8 mouse cellular contexts compared by ENCODE assay signal in genomic region chr4:145517391-145517790, GRCm38 (mm10). TPM values are rescaled to one million over a fixed set of nuclear protein-coding genes. Genes with fewer than 3 reads are reported as not detected.
DNase-seq lines count a peak whose midpoint lies in the region; TF ChIP-seq lines count a peak whose summit lies in the region.
"Not testable (repeated sequence)": the region's sequence is repeated elsewhere in the genome, so short reads cannot be mapped to it uniquely, and the experiment has no call there.
"Had no signal": no experiment of that assay in that cellular context is flagged by ENCODE, and none has a peak within 500 bp of the region (broad histone marks: within the 10 kb centered on the region; RNA-seq: fewer than 3 reads in every experiment).

No protein-coding gene starts in this region.

- DNase-seq in ES-CJ7 (ENCODE audit: low read depth, low spot score) = peak; percentile 71
- peak; percentile 39 for DNase-seq in ES-E14 (ENCODE audit: low read depth, low spot score)
- peak; percentile 80 for DNase-seq in R1 (ENCODE audit: low read depth, low spot score)
- peak; percentile 64 for DNase-seq in ZHBTc4 (ENCODE audit: low read depth, low spot score)

- TF ChIP-seq POLR2A in ES-Bruce4 (IDR thresholded peaks at IDR 0.05; ENCODE audit: insufficient read depth, low read length) = not testable (repeated sequence)

- peak overlapping the region; percentile 77 for H3K27ac ChIP-seq in ES-Bruce4 (ENCODE audit: insufficient read depth, low read length)
- H3K27ac ChIP-seq in ES-E14 (ENCODE audit: insufficient read depth, low read depth, low read length, poor library complexity, severe bottlenecking) = not testable (repeated sequence)

- 0 out of 2 replicates have a peak overlapping the region, but pooled peaks have one; percentile 27 for H3K4me3 ChIP-seq in E14TG2a.4 (replicated peaks; ENCODE audit: low read length)
- H3K4me3 ChIP-seq in ES-Bruce4 (ENCODE audit: low read depth, low read length); ES-E14 (ENCODE audit: insufficient read depth in 1 of 2, low read depth in 1 of 2, low read length in 2 of 2, poor library complexity in 1 of 2, severe bottlenecking in 1 of 2): not testable (repeated sequence)

- in situ Hi-C loops in ES-E14 (cut with MboI; ENCODE audit: low sequenced_read_pairs in 2 of 2, unreplicated experiment in 2 of 2) = not testable (repeated sequence)

- not testable (repeated sequence) for TF ChIP-seq EP300 in ES-Bruce4 (IDR thresholded peaks at IDR 0.05; ENCODE audit: insufficient read depth, low read depth, low read length)

- not testable (repeated sequence) for H3K9ac ChIP-seq in ES-Bruce4 (ENCODE audit: low read depth, poor library complexity, severe bottlenecking); ES-E14 (ENCODE audit: insufficient read depth, low read depth, low read length, poor library complexity, severe bottlenecking)

- TF ChIP-seq CTCF in E14TG2a.4 (conservative IDR thresholded peaks at IDR 0.05; ENCODE audit: low read length); ES-Bruce4 (IDR thresholded peaks at IDR 0.05; ENCODE audit: low read depth, low read length): not testable (repeated sequence)

- H3K4me1 ChIP-seq in E14TG2a.4 (replicated peaks; ENCODE audit: low read depth, low read length) = peaks cover 21% of the 10 kb centered on the region
- H3K4me1 ChIP-seq in ES-Bruce4 (ENCODE audit: control insufficient read depth, insufficient read depth, low read length); ES-E14 (ENCODE audit: control insufficient read depth in 2 of 2, insufficient read depth in 2 of 2, low read length in 2 of 2, poor library complexity in 1 of 2): not testable (repeated sequence)

- H3K27me3 ChIP-seq in E14TG2a.4 (ENCODE audit: insufficient read depth, low read length); ES-Bruce4 (ENCODE audit: control insufficient read depth, insufficient read depth, low read length, poor library complexity, severe bottlenecking): not testable (repeated sequence)

- H3K36me3 ChIP-seq in E14TG2a.4 (ENCODE audit: insufficient read depth, low read length) = peaks cover 11% of the 10 kb centered on the region
- not testable (repeated sequence) for H3K36me3 ChIP-seq in ES-Bruce4 (ENCODE audit: control insufficient read depth, insufficient read depth, low read length, poor library complexity, severe bottlenecking); ES-E14 (ENCODE audit: control insufficient read depth, insufficient read depth, low read length, poor library complexity, severe bottlenecking)

- peaks cover 10% of the 10 kb centered on the region for H3K9me3 ChIP-seq in E14TG2a.4 (ENCODE audit: low read length)
- H3K9me3 ChIP-seq in ES-Bruce4 (replicated peaks; ENCODE audit: control insufficient read depth, insufficient read depth, low read length, poor library complexity, severe bottlenecking); ES-E14 (ENCODE audit: control insufficient read depth, insufficient read depth, low read depth, low read length): not testable (repeated sequence)

RNA-seq across cellular contexts. Expression of gene Zfp990, which starts 6.8 kb away (rescaled TPM):
- polyA plus RNA-seq in ES-Bruce4 (2011; ENCODE audit: insufficient read depth, insufficient read length, low read depth, missing spikeins) = 19.0 and 30.5 TPM in 2 replicates
- total RNA-seq in ES-E14 (2012; rRNA removed) = 105 and 149 TPM in 2 replicates
- polyA plus RNA-seq: adrenal gland, adult 2 months; cerebellum, adult 2 months had no signal
